Mouse (Mus musculus) liver, embryonic 16.5 days (tissue): ENCODE measurements around the gene Timm13. TPM values are rescaled to one million over a fixed set of nuclear protein-coding genes. Genes with fewer than 3 reads are reported as not detected.

Experiments used
- ATAC-seq: fragments of 200-750 bp; cut with Nextera tagmentation; 2 replicates; pipeline ENCODE4 v1.8.0; 2017; ENCODE audit warnings: low read depth, mild to moderate bottlenecking, moderate number of reproducible peaks, moderate library complexity
- H3K27ac ChIP-seq: fragments of 300-500 bp; sonication (generic); 2 replicates; pipeline ENCODE4 v1.5.1; 2014; ENCODE audit warnings: mild to moderate bottlenecking, low read length
- H3K27me3 ChIP-seq: fragments of 300-500 bp; sonication (generic); 2 replicates; pipeline ENCODE4 v1.6.1; 2014; ENCODE audit warnings: low read depth, low read length, mixed read lengths; ENCODE audit not compliant: control insufficient read depth, insufficient read depth
- H3K36me3 ChIP-seq: fragments of 300-500 bp; sonication (generic); 2 replicates; pipeline ENCODE4 v1.6.1; 2014; ENCODE audit warnings: mild to moderate bottlenecking; ENCODE audit not compliant: control insufficient read depth, insufficient read depth
- H3K4me1 ChIP-seq: fragments of 300-500 bp; sonication (generic); 2 replicates; pipeline ENCODE4 v1.6.1; 2014; ENCODE audit warnings: low read depth, low read length, mixed read lengths; ENCODE audit not compliant: control insufficient read depth
- H3K4me2 ChIP-seq: fragments of 300-500 bp; sonication (generic); 2 replicates; pipeline ENCODE4 v1.6.1; 2014; ENCODE audit warnings: low read depth, low read length, mixed read lengths
- H3K4me3 ChIP-seq: fragments of 300-500 bp; sonication (generic); 2 replicates; pipeline ENCODE4 v1.5.1; 2014; ENCODE audit warnings: low read depth, mild to moderate bottlenecking, low read length
- H3K9ac ChIP-seq: fragments of 300-500 bp; sonication (generic); 2 replicates; pipeline ENCODE4 v1.6.1; 2014; ENCODE audit warnings: low read depth, low read length
- H3K9me3 ChIP-seq: fragments of 300-500 bp; sonication (generic); replicated peaks from 2 replicates; pipeline ENCODE4 v1.6.1; 2016; ENCODE audit warnings: low read length; ENCODE audit not compliant: control insufficient read depth
- WGBS: fragments of 180-500 bp; shearing (Covaris S2); extraction: QIAGEN DNeasy Blood & Tissue Kit; methylation state at CpG from one replicate; pipeline ENCODE4 v1.1.7; 2014; ENCODE audit not compliant: insufficient replicate concordance; 5-methylcytosine and 5-hydroxymethylcytosine counted together
- polyA plus RNA-seq: library from polyadenylated mRNA; unstranded; fragments of >200 nt; fragmentation: Nextera tagmentation; extraction: Ambion mirVana; gene quantifications from 2 replicates; pipeline ENCODE4 v1.2.1, GENCODE M21; 2015

Gene Timm13
- polyA plus RNA-seq = 151 and 160 TPM in 2 replicates

DNA sequence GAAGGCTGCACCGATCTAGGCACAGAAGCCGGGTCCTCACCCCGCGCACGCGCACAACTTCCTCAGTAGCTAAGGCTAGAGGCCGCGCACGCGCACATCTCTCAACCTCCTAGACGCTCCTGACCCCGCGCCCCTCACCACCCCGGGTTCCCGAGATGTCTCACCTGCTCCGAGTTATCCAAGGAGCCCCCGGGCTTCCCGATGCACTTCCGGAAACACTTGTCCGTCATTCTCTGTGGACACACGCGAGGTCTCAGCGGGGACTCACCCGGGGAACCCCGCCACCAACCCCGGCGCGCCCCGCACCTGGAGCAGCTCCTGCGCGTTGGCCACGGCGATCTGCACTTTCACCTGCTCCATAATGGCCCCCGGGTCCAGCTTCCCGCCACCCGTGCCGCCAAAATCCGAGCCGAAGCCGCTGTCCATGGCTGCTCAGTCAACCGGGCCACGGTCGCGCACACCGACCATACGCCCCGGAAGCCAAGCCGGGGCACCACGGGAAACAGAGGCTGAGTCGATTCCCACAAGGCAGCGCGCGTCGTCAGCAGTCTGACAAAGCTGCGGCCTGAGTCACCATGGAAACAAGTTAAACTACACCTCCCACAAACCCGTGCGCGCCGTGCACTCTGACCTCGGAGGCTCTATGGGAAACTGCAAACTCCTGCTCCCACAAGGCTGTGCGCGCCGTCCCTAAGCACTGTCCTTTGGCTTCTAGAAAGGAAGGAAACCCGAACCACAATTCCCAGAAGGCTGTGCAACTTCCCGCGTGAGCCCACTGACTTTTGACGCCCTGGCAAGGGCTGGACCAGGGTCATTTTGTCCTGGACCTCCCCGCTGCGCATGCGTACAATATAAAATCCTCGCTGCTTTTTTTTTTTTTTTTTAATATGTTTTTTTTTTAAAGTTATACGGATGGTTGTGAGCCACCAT is at the start of gene Timm13:
TSS of gene Timm13 (minus strand) at position 652 of the 930 bp plus-strand sequence.
- no peaks in the 10 kb centered on the region for H3K9me3 ChIP-seq
- H3K36me3 ChIP-seq = peaks cover 7% of the 10 kb centered on the region
- WGBS = under 1% methylated on average over 72 of the region's 72 CpGs
- peak within 1 kb of the TSS; percentile 82 for H3K4me3 ChIP-seq
- H3K4me2 ChIP-seq = peak within 1 kb of the TSS; percentile 97
- peak; percentile 95 for ATAC-seq
- no peaks in the 10 kb centered on the region for H3K27me3 ChIP-seq
- peaks cover 17% of the 10 kb centered on the region for H3K4me1 ChIP-seq
- H3K27ac ChIP-seq = peak within 1 kb of the TSS; percentile 79
- H3K9ac ChIP-seq = peak within 1 kb of the TSS; percentile 78

DNA sequence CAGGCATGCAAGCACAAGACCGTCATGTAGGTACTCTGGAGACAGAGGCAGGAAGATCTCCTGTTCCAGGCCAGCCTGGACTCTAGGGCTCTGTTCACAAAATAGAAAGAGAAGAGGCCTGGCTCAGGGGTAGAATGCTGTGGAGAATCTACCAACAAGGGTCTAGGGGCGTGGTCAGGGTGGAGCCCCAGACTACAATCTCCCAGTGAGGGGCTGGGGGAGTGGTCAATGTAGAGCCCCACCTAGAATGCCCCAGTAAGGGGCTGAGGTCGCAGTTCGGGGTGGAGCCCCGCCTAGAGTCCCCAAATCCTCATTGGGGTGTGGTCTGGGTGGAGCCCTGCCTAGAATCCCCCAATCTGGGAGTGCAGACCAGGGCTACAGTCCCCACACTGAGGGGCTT is 49.5 kb upstream of the Timm13 start:
- H3K9me3 ChIP-seq = no peaks in the 10 kb centered on the region
- no peak overlapping the region for H3K4me2 ChIP-seq
- peaks cover 8% of the 10 kb centered on the region for H3K4me1 ChIP-seq
- no peak for ATAC-seq
- H3K9ac ChIP-seq = no peak overlapping the region
- no peaks in the 10 kb centered on the region for H3K27me3 ChIP-seq
- H3K27ac ChIP-seq = no peak overlapping the region
- 33% methylated on average over 5 of the region's 5 CpGs for WGBS
- H3K4me3 ChIP-seq = no peak overlapping the region
- H3K36me3 ChIP-seq = no peaks in the 10 kb centered on the region

DNA sequence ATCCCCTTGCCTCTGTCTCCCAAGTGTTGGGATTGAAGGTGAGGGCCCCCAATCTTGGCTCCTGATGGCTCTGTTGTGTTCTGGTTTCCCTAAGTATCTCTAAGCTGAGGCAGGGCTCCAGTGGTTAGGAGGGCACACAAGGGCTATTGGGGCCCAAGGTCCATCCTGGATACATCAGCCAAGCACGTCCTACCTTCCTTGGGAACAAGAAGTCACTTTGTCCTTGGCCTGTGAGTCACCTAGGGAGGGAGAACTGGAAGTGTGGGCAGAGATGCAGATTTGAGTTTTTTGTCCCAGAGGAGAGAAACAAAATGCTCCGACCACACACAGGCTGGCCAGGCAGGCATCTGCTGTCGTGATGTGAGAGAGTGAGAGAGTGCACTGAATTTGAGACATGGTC is 48.3 kb upstream of the Timm13 start:
- Histone ChIP-seq H3K27ac (no peak overlapping the region), H3K4me2 (no peak overlapping the region), H3K4me3 (no peak overlapping the region), H3K4me1 (peaks cover 8% of the 10 kb centered on the region), H3K27me3 (no peaks in the 10 kb centered on the region), H3K9me3 (no peaks in the 10 kb centered on the region), H3K9ac (no peak overlapping the region), H3K36me3 (no peaks in the 10 kb centered on the region)
- no peak for ATAC-seq
- 45% methylated on average over 3 of the region's 3 CpGs for WGBS

DNA sequence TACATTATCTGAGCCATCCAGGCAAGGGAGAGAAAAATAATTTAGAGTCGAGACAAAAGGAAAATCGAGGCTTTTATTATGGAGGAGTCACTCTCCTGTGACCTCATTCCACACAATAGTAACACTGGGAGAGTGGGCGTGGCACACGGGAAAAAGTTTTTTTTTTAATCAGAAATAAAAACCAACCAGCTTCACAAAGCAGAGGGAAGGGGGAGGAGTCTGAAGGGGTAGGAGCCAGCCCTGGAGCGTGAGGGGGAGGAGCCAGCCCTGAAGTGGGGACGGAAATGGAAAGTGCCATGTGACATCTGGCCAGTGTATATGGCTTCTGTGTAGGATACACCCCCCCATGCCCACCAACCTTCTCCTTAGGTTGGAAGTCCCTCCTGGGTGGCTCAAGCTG is 47.8 kb upstream of the Timm13 start:
- no peaks in the 10 kb centered on the region for H3K36me3 ChIP-seq
- no peak overlapping the region for H3K4me3 ChIP-seq
- H3K9ac ChIP-seq = no peak overlapping the region
- 15% methylated on average over 6 of the region's 6 CpGs for WGBS
- no peaks in the 10 kb centered on the region for H3K27me3 ChIP-seq
- no peaks in the 10 kb centered on the region for H3K9me3 ChIP-seq
- no peak overlapping the region for H3K27ac ChIP-seq
- H3K4me1 ChIP-seq = peaks cover 8% of the 10 kb centered on the region
- no peak overlapping the region for H3K4me2 ChIP-seq
- ATAC-seq = 0 out of 2 replicates have a peak, but pooled peaks have one; percentile 42

DNA sequence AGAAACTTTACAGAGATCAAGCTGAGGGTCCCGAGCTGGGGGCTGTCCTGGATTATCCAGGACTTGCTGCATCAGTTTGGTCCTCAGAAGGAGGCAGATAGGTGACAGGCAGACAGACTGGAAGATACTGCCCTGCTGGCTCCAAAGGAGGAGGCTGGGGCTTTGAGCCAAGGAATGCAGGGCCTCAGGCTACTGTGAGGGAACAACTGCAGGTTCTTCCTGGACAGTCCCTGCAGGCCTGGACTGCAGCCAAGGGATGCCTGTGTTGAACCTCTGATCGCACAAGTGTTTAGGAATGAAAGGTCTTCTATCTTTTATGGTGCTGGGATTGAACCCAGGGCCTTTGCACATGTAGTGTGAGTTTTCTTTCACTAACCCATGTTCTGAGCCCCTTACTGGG is 47.0 kb upstream of the Timm13 start:
- 47% methylated on average over 2 of the region's 2 CpGs for WGBS
- ATAC-seq = no peak
- Histone ChIP-seq H3K27me3 (no peaks in the 10 kb centered on the region), H3K4me2 (no peak overlapping the region), H3K36me3 (no peaks in the 10 kb centered on the region), H3K27ac (no peak overlapping the region), H3K9me3 (no peaks in the 10 kb centered on the region), H3K4me3 (no peak overlapping the region), H3K9ac (no peak overlapping the region), H3K4me1 (peaks cover 8% of the 10 kb centered on the region)

DNA sequence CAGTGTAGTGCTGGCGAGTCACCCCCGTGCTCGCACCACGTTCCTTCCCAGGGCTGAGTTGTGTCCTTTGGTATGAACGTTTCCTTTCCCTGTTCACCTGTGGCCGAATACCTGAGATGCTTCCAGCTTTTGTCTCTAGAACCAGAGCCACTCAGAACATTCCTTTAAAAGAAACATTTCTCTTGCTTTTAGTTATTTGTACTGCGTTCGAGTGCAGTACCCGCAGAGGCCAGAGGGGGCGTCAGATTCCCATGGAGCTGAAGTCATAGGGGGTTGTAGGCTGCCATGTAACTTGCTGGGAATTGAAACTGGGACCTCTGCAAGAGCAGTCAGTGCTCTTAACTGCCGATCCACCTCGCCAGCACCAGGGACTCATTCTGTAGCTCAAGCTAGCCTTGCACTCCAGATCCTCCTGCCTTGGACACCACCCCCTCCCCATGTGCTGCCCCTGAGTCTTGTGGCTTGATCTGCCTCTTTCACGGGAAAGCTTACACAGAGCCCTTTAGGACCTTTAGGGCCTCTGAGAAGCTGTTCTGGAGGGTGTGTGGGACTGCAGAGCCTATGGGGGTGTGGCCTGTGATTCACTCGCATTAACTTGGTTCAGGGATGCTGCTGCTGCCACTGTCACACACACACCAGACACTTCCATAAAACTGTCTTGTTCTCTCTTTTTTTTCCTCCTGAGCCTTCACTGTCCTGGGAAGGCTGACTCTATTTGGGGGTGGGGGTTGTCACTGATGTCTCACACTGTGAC is 46.1 kb upstream of the Timm13 start:
- WGBS = 61% methylated on average over 14 of the region's 14 CpGs
- Histone ChIP-seq H3K27me3 (no peaks in the 10 kb centered on the region), H3K9ac (no peak overlapping the region), H3K9me3 (no peaks in the 10 kb centered on the region), H3K4me2 (no peak overlapping the region), H3K27ac (no peak overlapping the region), H3K36me3 (no peaks in the 10 kb centered on the region), H3K4me1 (peaks cover 8% of the 10 kb centered on the region), H3K4me3 (no peak overlapping the region)
- no peak for ATAC-seq

DNA sequence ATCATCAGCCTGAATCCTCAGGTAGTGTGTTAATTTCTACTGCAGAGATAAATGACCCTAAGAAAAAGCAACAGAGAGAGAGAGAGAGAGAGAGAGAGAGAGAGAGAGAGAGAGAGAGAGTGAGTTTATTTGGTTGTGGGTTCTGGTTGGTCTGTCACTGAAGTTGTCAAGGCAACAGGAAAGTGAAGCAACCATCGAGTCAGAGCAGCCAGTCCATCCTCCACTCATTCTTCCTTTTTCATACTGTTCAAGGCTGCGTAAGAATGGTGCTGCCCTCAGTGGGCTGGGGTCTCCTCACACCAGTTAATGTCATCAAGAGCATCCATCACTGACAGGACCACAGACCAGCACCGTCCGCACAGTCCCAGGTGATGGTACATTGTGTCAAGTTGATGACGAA is 43.5 kb upstream of the Timm13 start:
- ATAC-seq = no peak
- 72% methylated on average over 5 of the region's 5 CpGs for WGBS
- H3K4me1 ChIP-seq = peaks cover 23% of the 10 kb centered on the region

DNA sequence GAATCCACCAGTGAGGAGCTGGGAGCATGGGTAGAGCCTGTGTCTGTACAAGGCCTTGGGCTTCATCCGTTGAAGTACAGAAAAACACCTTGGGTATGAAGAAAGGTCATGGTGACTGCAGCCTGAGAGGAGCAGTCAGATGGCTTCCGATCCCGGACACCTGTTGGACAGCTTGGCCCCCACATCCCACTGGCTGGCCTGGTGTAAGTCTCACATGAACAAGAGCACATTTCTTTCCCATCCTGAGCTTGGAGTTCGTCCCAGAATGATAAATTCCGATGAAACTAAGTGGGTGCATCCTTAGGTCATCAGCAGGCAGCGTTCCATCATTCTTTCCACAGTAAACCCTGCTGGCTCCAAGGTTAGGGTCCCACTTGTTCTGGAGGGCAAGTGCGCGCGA is 42.9 kb upstream of the Timm13 start:
- Histone ChIP-seq H3K4me2 (no peak overlapping the region), H3K4me1 (peaks cover 26% of the 10 kb centered on the region), H3K9me3 (no peaks in the 10 kb centered on the region), H3K9ac (no peak overlapping the region), H3K4me3 (no peak overlapping the region), H3K27ac (peak overlapping the region; percentile 16; the same call in 1 of the 2 replicates), H3K27me3 (peaks cover 4% of the 10 kb centered on the region; the same call in 1 of the 2 replicates), H3K36me3 (no peaks in the 10 kb centered on the region)
- no peak for ATAC-seq
- 63% methylated on average over 9 of the region's 9 CpGs for WGBS

More for the DNA sequence above, 43.5 kb upstream of the Timm13 start:
- H3K27me3 ChIP-seq = peaks cover under 1% of the 10 kb centered on the region; the same call in 1 of the 2 replicates
- H3K4me2 ChIP-seq = no peak overlapping the region
- no peak overlapping the region for H3K4me3 ChIP-seq
- H3K36me3 ChIP-seq = no peaks in the 10 kb centered on the region
- no peak overlapping the region for H3K27ac ChIP-seq
- H3K9me3 ChIP-seq = no peaks in the 10 kb centered on the region
- no peak overlapping the region for H3K9ac ChIP-seq

DNA sequence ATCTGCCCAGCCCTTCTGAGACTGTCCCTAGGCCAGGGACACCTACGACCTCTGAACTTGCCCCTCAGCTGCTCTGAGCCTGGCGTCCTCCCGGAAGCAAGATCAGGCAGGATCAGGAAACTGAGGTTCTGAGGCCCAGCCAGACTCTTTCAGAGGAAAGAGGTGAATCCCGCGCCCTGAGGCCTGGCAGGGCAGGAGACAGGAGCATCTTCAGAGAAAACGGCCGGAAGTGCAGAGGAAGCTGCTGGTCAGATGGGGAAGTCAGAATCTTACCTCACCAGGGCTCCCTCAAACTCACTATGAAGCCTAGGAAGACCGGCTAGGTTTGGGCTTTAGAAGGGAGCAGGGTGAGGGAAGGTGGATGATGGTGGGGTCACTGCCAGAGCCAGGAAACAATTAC is 42.1 kb upstream of the Timm13 start:
- Histone ChIP-seq H3K4me3 (no peak overlapping the region), H3K4me2 (no peak overlapping the region), H3K36me3 (no peaks in the 10 kb centered on the region), H3K27ac (no peak overlapping the region), H3K9me3 (no peaks in the 10 kb centered on the region), H3K27me3 (peaks cover 6% of the 10 kb centered on the region), H3K9ac (no peak overlapping the region), H3K4me1 (peaks cover 26% of the 10 kb centered on the region)
- 22% methylated on average over 8 of the region's 8 CpGs for WGBS
- no peak for ATAC-seq
